18 mouse cellular contexts compared by ENCODE assay signal in the genomic region with DNA sequence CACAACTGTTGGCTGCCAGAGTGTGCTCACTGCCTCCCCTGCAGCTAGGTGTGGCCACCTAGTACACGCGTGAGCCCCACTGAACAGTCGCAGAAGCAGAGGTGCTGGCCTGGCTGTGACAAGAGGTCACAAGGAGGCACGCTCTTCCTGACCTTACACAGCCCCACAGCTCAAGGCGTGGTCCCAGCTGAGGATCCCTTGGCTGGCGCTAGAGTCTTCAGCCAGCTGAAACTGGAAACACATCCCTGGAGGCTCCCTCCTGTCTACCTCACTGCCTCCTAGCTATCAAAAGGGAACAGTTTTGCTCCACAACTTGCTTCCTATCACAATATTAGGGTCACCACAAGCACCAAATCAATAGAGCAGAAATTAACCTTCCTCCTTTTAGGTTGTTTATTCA. TPM values are rescaled to one million over a fixed set of nuclear protein-coding genes. Genes with fewer than 3 reads are reported as not detected.
A peak's percentile ranks its signal among the peaks of the same experiment; 100 is the strongest.
DNase-seq lines count a peak whose midpoint lies in the region; ATAC-seq and TF ChIP-seq lines count a peak whose summit lies in the region.
"Had no signal": no experiment of that assay in that cellular context is flagged by ENCODE, and none has a peak within 500 bp of the region (broad histone marks: within the 10 kb centered on the region; RNA-seq: fewer than 3 reads in every experiment).

No protein-coding gene starts in this region.

- H3K4me3 ChIP-seq in liver, embryonic 12.5 days, result no peak overlapping the region
- H3K4me3 ChIP-seq in liver, embryonic 11.5 days (ENCODE audit: low read depth, low read length), result no peak overlapping the region
- H3K4me3 ChIP-seq in ES-Bruce4 (ENCODE audit: low read depth, low read length), result no peak overlapping the region
- H3K4me3 ChIP-seq: embryonic facial prominence, embryonic 12.5 days; forebrain, embryonic 15.5 days; heart, embryonic 13.5 days; hindbrain, embryonic 15.5 days had no signal

- peak; percentile 81 for TF ChIP-seq EP300 in ES-Bruce4 (IDR thresholded peaks at IDR 0.05; ENCODE audit: insufficient read depth, low read depth, low read length)

- H3K36me3 ChIP-seq in liver, embryonic 12.5 days, result peaks cover 58% of the 10 kb centered on the region
- H3K36me3 ChIP-seq in liver, embryonic 11.5 days (ENCODE audit: control insufficient read depth, insufficient read depth, low read length), result peaks cover 11% of the 10 kb centered on the region
- H3K36me3 ChIP-seq in ES-Bruce4 (ENCODE audit: control insufficient read depth, insufficient read depth, low read length, poor library complexity, severe bottlenecking), result no peaks in the 10 kb centered on the region

- 71% methylated on average over 6 of the region's 6 CpGs for WGBS in liver, embryonic 12.5 days (ENCODE audit: insufficient replicate concordance)
- 75% methylated on average over 6 of the region's 6 CpGs for WGBS in liver, embryonic 11.5 days

- no peak overlapping the region for H3K4me2 ChIP-seq in liver, embryonic 12.5 days
- no peak overlapping the region for H3K4me2 ChIP-seq in liver, embryonic 11.5 days
- H3K4me2 ChIP-seq: embryonic facial prominence, embryonic 12.5 days; forebrain, embryonic 15.5 days; heart, embryonic 13.5 days; hindbrain, embryonic 15.5 days had no signal

- H3K27me3 ChIP-seq in liver, embryonic 12.5 days (replicated peaks), result no peaks in the 10 kb centered on the region
- H3K27me3 ChIP-seq in liver, embryonic 11.5 days (replicated peaks; ENCODE audit: control insufficient read depth, insufficient read depth, low read length), result no peaks in the 10 kb centered on the region
- H3K27me3 ChIP-seq in ES-Bruce4 (ENCODE audit: control insufficient read depth, insufficient read depth, low read length, poor library complexity, severe bottlenecking), result no peaks in the 10 kb centered on the region
- H3K27me3 ChIP-seq: embryonic facial prominence, embryonic 12.5 days; forebrain, embryonic 15.5 days; heart, embryonic 13.5 days; hindbrain, embryonic 15.5 days had no signal

- peaks cover 49% of the 10 kb centered on the region for H3K4me1 ChIP-seq in liver, embryonic 12.5 days
- peaks cover 6% of the 10 kb centered on the region for H3K4me1 ChIP-seq in liver, embryonic 11.5 days (replicated peaks; ENCODE audit: control insufficient read depth, insufficient read depth, low read length)
- peaks cover 6% of the 10 kb centered on the region for H3K4me1 ChIP-seq in ES-Bruce4 (ENCODE audit: control insufficient read depth, insufficient read depth, low read length)
- H3K4me1 ChIP-seq: embryonic facial prominence, embryonic 12.5 days; forebrain, embryonic 15.5 days; heart, embryonic 13.5 days; hindbrain, embryonic 15.5 days had no signal

- no peak for TF ChIP-seq POLR2A in ES-Bruce4 (IDR thresholded peaks at IDR 0.05; ENCODE audit: insufficient read depth, low read length)

- TF ChIP-seq CTCF in ES-Bruce4 (IDR thresholded peaks at IDR 0.05; ENCODE audit: low read depth, low read length), result no peak

- H3K27ac ChIP-seq in liver, embryonic 12.5 days, result 0 out of 2 replicates have a peak overlapping the region, but pooled peaks have one; percentile 0
- H3K27ac ChIP-seq in liver, embryonic 11.5 days (ENCODE audit: low read depth, low read length), result no peak overlapping the region
- peak overlapping the region; percentile 39; the same call in 1 of the 2 replicates for H3K27ac ChIP-seq in ES-Bruce4 (ENCODE audit: insufficient read depth, low read length)
- H3K27ac ChIP-seq: embryonic facial prominence, embryonic 12.5 days; forebrain, embryonic 15.5 days; heart, embryonic 13.5 days; hindbrain, embryonic 15.5 days had no signal

- no peak for ATAC-seq in liver, embryonic 12.5 days
- no peak for ATAC-seq in liver, embryonic 11.5 days (replicated peaks; ENCODE audit: low FRiP score)
- ATAC-seq: forebrain, embryonic 15.5 days had no signal

- H3K9ac ChIP-seq in liver, embryonic 12.5 days, result no peak overlapping the region
- H3K9ac ChIP-seq in liver, embryonic 11.5 days (ENCODE audit: low read depth, low read length), result no peak overlapping the region
- H3K9ac ChIP-seq in ES-Bruce4 (ENCODE audit: low read depth, poor library complexity, severe bottlenecking), result no peak overlapping the region
- H3K9ac ChIP-seq: embryonic facial prominence, embryonic 12.5 days; forebrain, embryonic 15.5 days; heart, embryonic 13.5 days; hindbrain, embryonic 15.5 days had no signal

- no peak for DNase-seq in liver, embryonic 11.5 days (ENCODE audit: low spot score)
- DNase-seq in R1 (ENCODE audit: low read depth, low spot score), result peak; percentile 59
- no peak for DNase-seq in cerebellum, adult 18-20 months
- no peak for DNase-seq in adrenal gland, postnatal 10 days
- DNase-seq: adrenal gland, postnatal 25 days; cerebellum, adult 8-10 months; cerebellum, postnatal 14 days; gastrocnemius, postnatal 36 days; heart, adult 11 months; heart, postnatal 36 days had no signal

- H3K9me3 ChIP-seq in liver, embryonic 12.5 days (replicated peaks), result no peaks in the 10 kb centered on the region
- H3K9me3 ChIP-seq in liver, embryonic 11.5 days (ENCODE audit: control insufficient read depth, low read length), result no peaks in the 10 kb centered on the region
- H3K9me3 ChIP-seq in ES-Bruce4 (replicated peaks; ENCODE audit: control insufficient read depth, insufficient read depth, low read length, poor library complexity, severe bottlenecking), result no peaks in the 10 kb centered on the region
- H3K9me3 ChIP-seq: embryonic facial prominence, embryonic 12.5 days; forebrain, embryonic 15.5 days; heart, embryonic 13.5 days; hindbrain, embryonic 15.5 days had no signal

RNA-seq across cellular contexts. Expression of a gene that starts 17.6 kb away (rescaled TPM):
- polyA plus RNA-seq in liver, embryonic 12.5 days (2016; fragmentation: Nextera tagmentation; extraction: Ambion mirVana), result 0.02 TPM in 1 of 2 replicates, not detected in the other
- polyA plus RNA-seq in liver, embryonic 11.5 days (2014; fragmentation: Nextera tagmentation; extraction: Ambion mirVana), result 0.07 TPM in 1 of 2 replicates, not detected in the other
- not detected in 2 replicates for polyA plus RNA-seq in ES-Bruce4 (2011; ENCODE audit: insufficient read depth, insufficient read length, low read depth, missing spikeins)
- total RNA-seq in adrenal gland, postnatal 10 days (2021), result under 1 TPM; 0.12 to 0.15 TPM
- total RNA-seq: adrenal gland, postnatal 25 days; gastrocnemius, adult 8-10 months; gastrocnemius, postnatal 36 days; heart, postnatal 36 days had no signal
- polyA plus RNA-seq: heart, postnatal 0 days had no signal

RNA-seq across cellular contexts. Expression of a gene that starts 19.9 kb away (rescaled TPM):
- polyA plus RNA-seq in liver, embryonic 12.5 days (2016; fragmentation: Nextera tagmentation; extraction: Ambion mirVana), result 15.6 and 16.0 TPM in 2 replicates
- polyA plus RNA-seq in liver, embryonic 11.5 days (2014; fragmentation: Nextera tagmentation; extraction: Ambion mirVana), result 19.9 and 20.7 TPM in 2 replicates
- 17.5 and 18.1 TPM in 2 replicates for polyA plus RNA-seq in ES-Bruce4 (2011; ENCODE audit: insufficient read depth, insufficient read length, low read depth, missing spikeins)
- 10 to 100 TPM; 24.9 to 34.0 TPM for total RNA-seq in adrenal gland, postnatal 10 days (2021)

RNA-seq across cellular contexts. Expression of a gene that starts 48.2 kb away (rescaled TPM):
- polyA plus RNA-seq in liver, embryonic 12.5 days (2016; fragmentation: Nextera tagmentation; extraction: Ambion mirVana), result 13.3 and 14.8 TPM in 2 replicates
- polyA plus RNA-seq in liver, embryonic 11.5 days (2014; fragmentation: Nextera tagmentation; extraction: Ambion mirVana), result 6.8 and 8.7 TPM in 2 replicates
- 3.8 and 4.3 TPM in 2 replicates for polyA plus RNA-seq in ES-Bruce4 (2011; ENCODE audit: insufficient read depth, insufficient read length, low read depth, missing spikeins)
- 10 to 100 TPM in 1 of 2 experiments, 1 to 10 TPM in 1; 9.6 to 11.3 TPM for total RNA-seq in adrenal gland, postnatal 10 days (2021)
